Mouse (Mus musculus) liver, adult 2 months (tissue): ENCODE results near the gene Rln3.

Experiments used
- CTCF ChIP-seq: fragments of 200-500 bp; IDR thresholded peaks from 2 replicates; pipeline ENCODE4 v1.5.1; 2011; ENCODE audit warnings: low read depth, low read length, control low read depth
- POLR2A ChIP-seq: fragments of 200-500 bp; IDR thresholded peaks from 2 replicates; pipeline ENCODE4 v1.6.1; 2011; ENCODE audit warnings: low read length, control low read depth; ENCODE audit not compliant: insufficient read depth; ENCODE audit errors: extremely low read depth

DNA sequence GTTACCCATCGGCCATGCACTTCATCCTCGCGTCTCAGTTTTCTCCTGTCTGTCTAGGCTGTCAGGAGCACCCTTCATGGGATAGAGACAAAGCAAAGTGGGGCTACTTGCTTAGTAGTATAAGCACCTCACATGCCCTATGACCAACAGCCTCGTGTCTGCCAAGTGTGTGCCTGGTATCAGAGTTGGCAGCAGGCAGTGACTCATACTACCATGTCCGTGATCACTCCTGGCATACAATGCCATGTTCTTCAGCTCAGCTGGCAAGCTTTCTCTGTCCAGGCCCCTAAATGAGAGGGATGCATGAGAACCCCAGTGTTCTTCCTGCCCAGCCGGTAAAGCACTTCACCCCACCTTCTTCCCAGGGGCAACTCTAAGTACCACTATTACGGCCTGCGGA lies 45.8 kb upstream of the Rln3 start:
- TF ChIP-seq CTCF: no peak
- no peak for TF ChIP-seq POLR2A
